Mouse (Mus musculus): Measurements from ENCODE around the gene Stx7.

Gene Stx7

GRCm38 (mm10) chr10:24167978-24168583 is 19.0 kb downstream of the Stx7 start:
- no peak for DNase-seq

GRCm38 (mm10) chr10:24168854-24169253 is 19.8 kb downstream of the Stx7 start:
- peak; percentile 58 to 67 for DNase-seq

GRCm38 (mm10) chr10:24171906-24172459 is 22.9 kb downstream of the Stx7 start:
- no peak for DNase-seq

DNA sequence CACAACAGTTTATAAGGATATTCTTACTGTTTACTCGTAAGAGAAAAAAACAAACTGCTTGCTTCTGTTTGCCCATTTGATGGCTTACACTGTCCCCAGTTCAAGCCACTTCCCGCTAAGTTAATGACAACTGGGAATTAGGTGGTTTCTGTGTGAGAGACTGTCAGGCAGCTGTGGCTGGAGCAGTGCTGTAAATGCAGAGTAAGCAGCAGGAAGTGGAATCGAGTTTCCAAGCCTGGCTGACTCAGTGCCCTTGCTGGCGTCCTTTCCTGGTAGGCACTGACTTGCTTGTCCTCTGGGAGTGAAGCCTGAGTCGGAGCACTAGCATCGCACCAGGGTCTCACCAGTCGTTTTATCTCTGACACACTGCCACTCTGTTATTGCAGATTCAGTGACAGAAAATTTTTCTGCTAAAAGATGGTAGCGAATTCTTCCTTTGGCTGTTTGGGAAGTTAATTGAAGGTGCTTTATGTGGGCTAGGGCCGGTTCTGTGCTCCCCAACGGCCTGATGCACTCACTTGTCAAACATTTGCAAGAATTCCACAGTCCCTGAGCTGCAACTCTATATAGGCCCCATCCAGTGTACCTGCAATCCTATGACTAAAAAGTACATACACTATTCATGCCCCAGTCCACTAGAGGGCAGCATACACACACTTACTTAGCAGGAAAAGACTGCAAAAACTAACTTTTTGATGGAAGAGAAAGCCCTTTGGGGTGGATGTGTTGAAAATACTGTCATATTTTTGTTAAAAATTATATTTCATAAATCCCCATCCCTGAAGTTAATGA is 24.3 kb downstream of the Stx7 start:
- peak; percentile 67 to 70 for DNase-seq

GRCm38 (mm10) chr10:24190392-24190791 is 41.3 kb downstream of the Stx7 start:
- no peak for DNase-seq

DNA sequence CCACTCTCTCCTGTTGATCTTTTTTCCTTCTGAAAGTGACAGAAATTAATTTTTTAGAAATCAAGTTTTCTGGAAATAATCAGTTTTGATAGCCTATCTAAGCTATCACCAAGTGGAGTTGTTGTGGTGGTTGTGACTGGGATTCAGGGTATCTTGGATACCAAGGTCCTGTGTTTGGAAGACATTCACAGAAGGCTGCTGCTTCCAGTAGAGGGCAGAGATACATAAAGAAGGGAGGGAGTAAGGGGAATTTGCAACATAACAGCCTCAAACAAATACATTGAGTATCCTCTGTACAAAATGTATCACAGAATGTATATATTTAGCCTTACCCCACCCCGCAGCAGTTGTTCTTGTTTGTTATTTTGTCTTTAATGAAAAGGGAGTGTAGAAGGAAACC is 42.9 kb downstream of the Stx7 start:
- no peak for DNase-seq

DNA sequence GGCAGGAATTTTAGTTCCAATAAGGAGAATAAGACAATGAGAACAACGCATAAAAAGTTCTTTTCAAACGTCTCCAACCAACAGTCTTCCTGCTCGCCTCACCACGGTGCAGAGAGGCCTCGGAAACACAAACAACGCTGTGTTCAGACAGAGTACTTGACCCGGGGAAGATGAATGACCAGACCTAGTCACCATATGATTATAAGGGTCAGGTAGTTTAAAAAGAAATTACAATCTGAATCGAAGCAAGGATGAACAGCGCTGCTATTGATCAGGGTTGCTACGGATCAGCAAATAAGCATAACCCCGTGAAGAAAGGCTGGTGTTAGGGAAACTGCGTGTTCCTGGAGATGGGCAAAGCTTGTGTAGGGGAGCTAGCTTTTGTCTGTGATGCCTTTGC is 50.2 kb downstream of the Stx7 start:
- DNase-seq: no peak

GRCm38 (mm10) chr10:24200099-24200498 is 51.0 kb downstream of the Stx7 start:
- DNase-seq: no peak

- DNase-seq: peak in 1 of 2 experiments; percentile 24
Measured at GRCm38 (mm10) chr10:24210075-24210474, 61.0 kb downstream of the Stx7 start.

GRCm38 (mm10) chr10:24213297-24213696 is 64.2 kb downstream of the Stx7 start:
- DNase-seq: no peak

DNA sequence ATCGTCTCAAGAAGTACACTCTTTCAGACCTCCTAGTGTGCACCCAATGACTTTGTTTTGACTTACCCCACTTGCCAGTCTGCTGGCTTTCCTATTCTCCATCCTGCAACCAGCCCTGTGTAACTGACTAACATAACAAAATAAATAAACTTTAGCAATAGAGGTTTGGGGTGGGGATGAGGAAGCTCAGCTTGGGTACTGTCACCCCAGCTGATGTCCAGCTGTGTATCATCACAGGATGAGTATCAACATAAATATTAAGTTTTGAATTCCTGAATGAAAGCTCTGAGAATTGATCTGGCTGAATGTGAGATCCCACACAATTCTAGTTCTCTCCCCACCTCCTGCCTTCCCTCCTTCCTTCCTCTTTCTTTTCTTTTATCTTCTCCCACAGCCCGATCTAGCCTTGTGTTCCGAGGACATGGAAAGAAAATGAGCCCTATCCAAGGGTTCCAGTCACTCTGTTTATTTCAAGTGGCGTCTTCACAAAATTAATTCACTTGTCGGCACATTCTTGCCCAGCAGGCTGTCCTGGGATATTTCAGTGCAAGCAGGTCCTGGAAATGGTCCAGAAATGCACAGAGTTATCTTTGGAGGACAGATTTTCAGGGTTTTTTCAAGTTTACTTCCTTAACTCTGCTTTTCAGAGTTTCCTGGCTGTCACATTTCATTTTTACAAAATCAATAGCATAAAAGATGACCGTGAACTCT is 68.6 kb downstream of the Stx7 start:
- DNase-seq: no peak

DNA sequence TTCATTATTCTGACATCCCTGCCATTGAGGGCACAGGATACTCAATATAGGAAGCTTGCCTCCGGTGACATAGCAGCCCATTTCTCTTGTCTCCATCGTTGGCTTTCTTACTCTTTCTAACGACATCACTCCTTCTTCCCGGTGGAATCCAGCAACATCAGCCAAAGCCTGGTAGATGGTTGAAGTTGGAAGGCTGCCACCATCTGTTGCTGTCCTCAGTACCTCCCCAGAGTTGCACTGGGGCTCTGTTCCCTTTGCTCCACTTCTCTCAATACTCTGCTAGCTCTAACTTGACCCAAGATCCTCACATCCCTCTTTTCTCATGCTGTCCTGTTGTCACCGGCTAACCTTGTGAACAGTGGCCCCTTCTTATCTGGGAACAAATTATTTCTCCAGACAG is 71.8 kb downstream of the Stx7 start:
- no peak for DNase-seq

DNA sequence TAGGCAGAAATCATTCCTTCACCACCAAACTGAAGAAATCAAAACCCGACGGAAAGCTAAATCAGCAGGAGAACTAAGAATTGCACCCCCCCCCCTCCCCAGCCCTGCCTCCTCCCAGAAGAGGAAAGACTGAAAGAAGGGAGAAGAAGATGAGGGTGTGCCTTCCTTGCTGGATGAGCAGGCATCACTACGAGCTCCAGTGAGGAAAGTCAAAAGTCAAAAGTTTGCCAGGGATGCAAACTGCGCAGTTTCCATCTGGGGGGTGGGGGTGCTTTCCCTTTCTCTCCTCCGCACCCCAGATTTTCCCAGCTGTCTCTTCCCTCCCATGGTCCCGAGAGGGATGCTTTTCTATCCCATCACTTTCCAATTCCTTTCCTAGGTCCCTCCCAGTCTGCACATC is 73.8 kb downstream of the Stx7 start:
- no peak for DNase-seq

DNA sequence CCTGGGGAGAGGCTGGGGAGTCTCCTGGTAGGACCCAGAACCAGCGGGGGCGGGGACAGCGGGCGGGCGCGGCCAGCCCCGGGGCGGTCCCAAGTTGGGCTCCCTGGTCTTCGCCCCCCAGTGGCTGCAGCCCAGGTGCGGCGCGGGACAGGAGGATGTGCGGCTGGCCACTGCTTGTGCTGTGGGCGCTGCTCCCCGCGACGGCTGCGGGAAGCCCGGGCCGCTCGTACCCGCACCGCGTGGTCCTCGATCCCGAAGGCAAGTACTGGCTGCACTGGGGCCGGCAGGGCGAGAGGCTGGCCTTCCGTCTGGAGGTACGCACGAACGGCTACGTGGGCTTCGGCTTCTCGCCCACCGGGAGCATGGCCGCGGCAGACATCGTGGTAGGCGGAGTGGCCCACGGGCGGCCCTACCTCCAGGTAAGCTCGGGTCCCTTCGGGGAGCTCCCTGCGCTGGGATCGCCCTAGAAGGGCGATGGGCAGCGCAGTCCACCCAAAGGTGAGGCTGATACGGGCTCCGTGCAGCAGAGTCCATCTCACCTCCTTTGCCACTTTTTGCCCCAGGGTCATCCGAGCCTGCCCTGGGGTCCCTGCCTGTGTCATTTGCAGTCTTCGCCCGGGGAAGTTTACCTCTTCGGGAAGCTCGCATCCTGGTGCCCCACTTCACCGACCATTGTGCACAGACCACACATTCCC is 74.5 kb downstream of the Stx7 start, which contains the start of gene Moxd1:
Gene Moxd1 (plus strand): TSS at position 69 of the 695 bp plus-strand sequence.
- DNase-seq: peak; percentile 42 to 55

DNA sequence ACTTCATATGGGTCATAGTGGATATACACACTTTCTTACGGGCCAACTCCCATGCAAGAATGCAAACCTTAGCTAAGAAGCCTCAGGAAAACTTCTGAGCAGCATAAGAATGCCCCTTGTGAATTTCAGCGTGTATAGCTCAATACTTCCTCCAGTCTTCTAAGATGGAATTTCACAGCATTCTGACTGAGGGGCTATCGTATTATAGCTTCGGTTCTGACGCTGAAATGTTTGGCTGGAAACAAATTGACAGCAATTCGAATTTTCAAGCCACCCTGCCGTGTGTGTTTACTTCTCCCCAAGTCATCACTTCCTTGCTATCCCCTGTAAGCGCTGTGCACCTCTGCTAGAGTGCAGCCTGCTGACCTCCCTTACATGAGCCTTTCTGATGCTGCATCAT is 75.5 kb downstream of the Stx7 start:
- no peak for DNase-seq

- no peak for DNase-seq
Measured at GRCm38 (mm10) chr10:24228318-24229183, 79.4 kb downstream of the Stx7 start.

DNA sequence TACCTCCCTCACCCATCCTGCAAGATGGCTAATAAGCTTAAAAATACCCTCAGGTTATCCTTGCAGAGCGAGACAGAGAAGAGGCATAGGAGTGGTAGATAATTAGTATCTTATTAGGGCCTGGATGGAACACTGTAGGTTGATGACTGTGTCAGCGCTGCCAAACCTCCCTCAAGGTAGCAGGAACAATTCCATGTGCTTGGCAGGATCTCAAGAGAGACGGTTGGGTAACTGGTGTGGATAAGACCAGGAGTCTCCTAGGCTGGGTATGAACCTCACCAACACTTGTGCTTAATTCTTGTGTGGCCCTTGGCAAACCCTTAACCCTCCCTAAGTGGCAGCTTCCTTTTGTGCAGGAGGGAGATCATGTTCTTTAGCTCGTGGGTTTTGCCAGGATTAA is 83.2 kb downstream of the Stx7 start:
- no peak for DNase-seq

DNA sequence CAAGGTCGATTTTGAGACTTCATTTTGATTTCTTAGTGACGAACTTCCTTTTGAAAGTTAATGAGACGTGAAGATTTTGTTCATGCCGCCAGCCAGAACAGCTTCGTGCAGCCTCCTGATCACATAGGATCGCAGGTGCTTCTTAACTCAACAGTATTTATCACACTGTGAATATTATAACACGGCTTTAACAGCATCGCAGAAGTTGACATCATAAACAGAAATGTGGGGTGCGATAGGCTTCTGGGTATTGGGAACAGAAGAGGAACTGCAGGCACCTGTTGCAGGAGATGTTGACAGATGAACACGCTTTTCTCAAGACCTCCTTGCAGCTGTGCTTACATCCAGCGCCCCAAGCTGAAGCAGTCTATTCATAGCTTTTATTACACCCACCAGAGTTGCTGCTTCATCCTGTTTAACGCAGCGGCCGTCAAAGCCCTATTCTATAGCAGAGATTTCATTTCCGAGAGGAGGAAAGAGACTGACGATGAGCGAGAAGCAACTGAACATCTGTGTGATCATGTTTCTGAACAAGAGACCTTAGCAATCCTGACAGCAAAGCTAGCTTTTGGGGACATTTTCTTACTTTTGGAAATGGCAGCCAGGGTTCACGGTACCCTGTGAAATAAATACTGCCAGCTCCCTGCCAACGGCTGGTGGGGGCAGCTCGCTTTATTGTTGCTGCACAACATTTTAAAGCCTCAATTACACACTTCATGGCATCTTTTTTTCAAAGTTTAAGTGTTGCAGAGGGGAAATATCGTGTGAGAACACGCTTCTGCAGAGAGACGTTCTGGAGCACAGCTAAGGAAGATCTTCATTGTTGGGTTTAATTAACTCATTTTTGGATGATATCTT is 86.6 kb downstream of the Stx7 start:
- no peak for DNase-seq

Data from kidney, postnatal 25 days (tissue).